In the genomic region with DNA sequence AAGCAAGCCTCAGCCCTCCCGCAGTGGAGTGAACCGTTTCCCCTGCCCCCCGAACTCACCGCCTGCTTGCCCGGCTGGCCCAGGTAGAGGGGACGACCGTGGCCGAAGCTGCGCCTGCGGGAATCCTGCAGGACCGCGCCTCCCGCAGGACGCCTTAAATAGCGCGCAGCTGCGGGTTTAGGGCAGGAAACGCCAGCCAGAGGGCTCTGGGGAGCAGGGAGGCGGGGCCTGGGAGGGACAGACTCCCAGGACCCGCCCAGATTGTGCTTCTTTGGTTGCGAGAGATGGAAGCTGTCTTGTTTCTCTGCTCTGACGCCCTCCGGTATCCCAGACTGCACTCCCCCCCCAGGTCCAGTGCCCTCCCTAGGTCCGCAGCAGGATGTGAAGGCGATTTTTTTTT, we compare ENCODE assay signal across 8 mouse cellular contexts. TPM values are rescaled to one million over a fixed set of nuclear protein-coding genes. Genes with fewer than 3 reads are reported as not detected.
DNase-seq lines count a peak whose midpoint lies in the region.

A gene (minus strand): TSS at position 179 of the 400 bp plus-strand sequence.

- peak; percentile 14 for DNase-seq in T-cell, adult 2 months (ENCODE audit: low spot score)
- DNase-seq in cerebellum, adult 9-10 months = peak; percentile 37
- peak; percentile 36 to 68 for DNase-seq in frontal cortex, postnatal 10 days (ENCODE audit: low spot score in 2 of 2)
- DNase-seq in hindbrain, embryonic 10.5 days (ENCODE audit: low spot score) = peak; percentile 76
- peak; percentile 54 to 55 for DNase-seq in layer of hippocampus, postnatal 14 days (ENCODE audit: low spot score in 2 of 2)
- DNase-seq in lung, postnatal 10 days = peak; percentile 94
- DNase-seq in retina, embryonic 14.5 days (ENCODE audit: low spot score) = peak; percentile 85
- DNase-seq in urinary bladder, adult 2 months (ENCODE audit: low spot score) = peak; percentile 59

- peak within 1 kb of the TSS; percentile 72 for H3K27ac ChIP-seq in hindbrain, embryonic 10.5 days

- H3K4me3 ChIP-seq in hindbrain, embryonic 10.5 days = peak within 1 kb of the TSS; percentile 61

- H3K27me3 ChIP-seq in hindbrain, embryonic 10.5 days (ENCODE audit: insufficient read depth, poor library complexity, severe bottlenecking) = peaks cover 58% of the 10 kb centered on the region

- under 1% methylated on average over 25 of the region's 25 CpGs for WGBS in hindbrain, embryonic 10.5 days

- H3K36me3 ChIP-seq in hindbrain, embryonic 10.5 days = no peaks in the 10 kb centered on the region

- peaks cover 25% of the 10 kb centered on the region for H3K4me1 ChIP-seq in hindbrain, embryonic 10.5 days (replicated peaks)

- H3K9me3 ChIP-seq in hindbrain, embryonic 10.5 days = no peaks in the 10 kb centered on the region

RNA-seq across cellular contexts. Expression of the gene that starts here (rescaled TPM):
- 13.5 and 18.8 TPM in 2 replicates for polyA plus RNA-seq in hindbrain, embryonic 10.5 days (2016; fragmentation: Nextera tagmentation; extraction: Ambion mirVana)
- 1 to 10 TPM; 7.7 to 8.6 TPM for total RNA-seq in layer of hippocampus, postnatal 14 days (2021)
- 18.5 and 18.6 TPM in 2 replicates for polyA plus RNA-seq in urinary bladder, adult 2 months (2012; rRNA removed)

Comparison
In these comparisons a context has a peak if more than half of its experiments do, and no peak if none do; other contexts are left out.
1. Peak in every context shown above with its lines: DNase-seq, H3K4me3 ChIP-seq and H3K27ac ChIP-seq.
2. DNase-seq: peak in every context shown above with its lines; median percentile 94 in lung, postnatal 10 days; 85 in retina, embryonic 14.5 days; 76 in hindbrain, embryonic 10.5 days; 59 in urinary bladder, adult 2 months; 54 in layer of hippocampus, postnatal 14 days; 52 in frontal cortex, postnatal 10 days; 37 in cerebellum, adult 9-10 months; 14 in T-cell, adult 2 months.